Mouse (Mus musculus): Measurements from ENCODE around the gene Knl1.
A peak's percentile ranks its signal among the peaks of the same experiment; 100 is the strongest.

The Knl1 gene

DNA sequence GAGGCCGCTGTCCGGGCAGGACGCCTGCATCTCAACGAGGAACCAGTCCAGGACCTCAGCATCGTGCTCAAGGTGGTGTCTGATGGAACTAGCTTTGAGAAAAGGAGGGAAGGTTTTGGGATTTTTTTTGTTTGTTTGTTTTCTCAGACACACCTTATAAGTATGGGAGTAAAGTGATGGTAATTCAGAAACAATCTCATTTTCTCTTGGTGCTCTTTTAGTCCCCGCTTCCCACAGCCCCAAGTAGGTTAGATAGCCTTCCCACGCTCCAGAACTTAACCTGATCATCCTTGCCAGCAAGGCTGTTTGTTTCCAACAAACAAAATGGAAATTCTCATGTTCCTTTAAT is 11.5 kb upstream of the Knl1 start:
- DNase-seq (ENCODE audit: low read depth, low spot score): no peak

DNA sequence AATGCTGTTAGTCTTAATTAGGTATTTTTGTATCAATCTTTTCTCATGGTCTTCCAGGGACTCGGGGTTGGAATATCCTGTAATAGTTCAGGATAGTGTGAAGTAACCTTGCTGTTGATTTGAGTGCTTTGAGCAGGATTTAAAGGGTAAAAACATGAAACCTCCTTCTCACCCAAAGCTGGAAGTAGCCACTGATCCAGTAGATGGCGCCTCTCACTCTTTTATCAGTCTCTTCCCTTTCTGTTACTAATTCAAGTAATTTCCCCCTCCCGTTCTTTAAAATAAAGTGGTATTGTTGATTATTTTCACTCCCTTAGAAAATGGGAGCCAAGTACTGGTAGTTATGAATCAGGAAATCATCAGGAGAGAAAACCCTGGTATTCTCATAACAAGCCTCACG is 6.0 kb upstream of the Knl1 start:
- no peak for DNase-seq (ENCODE audit: low read depth, low spot score)

DNA sequence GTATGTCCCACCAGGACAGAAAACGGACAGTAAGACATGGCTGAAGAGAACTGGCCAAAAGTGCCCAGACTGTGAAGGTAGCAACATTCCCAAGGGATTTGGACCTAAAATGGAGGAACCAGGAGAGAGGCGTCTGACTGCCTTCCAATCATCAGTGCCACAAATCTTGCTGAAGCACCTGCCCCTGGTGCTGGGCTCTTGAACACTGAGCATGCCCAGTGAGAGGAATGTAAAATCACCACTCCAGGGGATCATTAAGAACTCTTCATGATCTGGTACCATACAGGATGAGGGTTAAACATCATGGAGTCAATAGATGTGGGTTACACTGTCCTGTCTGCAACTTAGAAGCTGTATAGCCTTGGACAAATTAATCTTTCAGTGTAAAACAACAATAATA is 1.8 kb upstream of the Knl1 start:
- DNase-seq (ENCODE audit: low read depth, low spot score): no peak

DNA sequence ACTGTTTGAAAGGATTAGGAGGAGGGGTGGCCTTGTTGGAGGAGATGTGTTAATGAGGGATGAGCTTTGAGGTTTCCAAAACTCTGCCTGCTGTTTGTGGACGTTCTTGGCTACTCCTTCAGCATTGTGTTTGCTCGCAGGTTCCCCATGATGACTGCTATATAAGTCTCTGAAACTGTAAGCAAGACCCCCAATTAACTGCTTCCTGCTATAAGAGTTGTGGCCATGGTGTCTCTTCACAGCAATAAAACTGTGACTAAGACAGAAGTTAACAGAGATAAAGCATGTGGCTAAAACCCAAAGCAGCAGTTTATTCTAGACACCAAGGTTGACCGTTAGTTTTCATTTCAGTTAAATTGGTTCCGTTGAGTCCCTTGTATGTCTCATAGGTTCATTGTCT is 930 bp downstream of the Knl1 start:
- DNase-seq (ENCODE audit: low read depth, low spot score): no peak

DNA sequence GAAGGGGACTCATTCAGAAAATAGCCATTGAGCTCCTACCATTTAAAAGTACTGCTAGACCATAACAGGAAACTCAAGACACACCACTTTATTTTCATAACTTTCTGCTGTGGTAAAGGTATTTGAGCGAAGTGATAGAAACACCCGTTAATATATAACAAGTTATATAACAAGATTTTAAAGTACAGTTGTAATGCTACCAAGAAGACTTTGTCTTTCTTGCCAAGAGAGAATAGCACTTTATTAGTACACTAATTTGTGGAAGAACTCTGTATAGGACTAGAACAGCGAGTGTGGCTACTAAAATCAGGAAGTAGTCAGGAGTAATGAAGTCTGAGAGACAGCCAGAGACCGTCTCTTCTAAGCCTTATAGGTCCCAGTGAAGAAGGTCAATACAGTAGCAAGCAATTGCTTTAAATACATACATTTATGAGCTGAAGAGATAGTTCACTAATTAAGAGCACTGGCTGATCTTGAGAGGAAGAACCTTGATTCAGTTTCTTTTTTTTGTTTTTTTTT is 3.3 kb downstream of the Knl1 start:
- no peak for DNase-seq (ENCODE audit: low read depth, low spot score)

DNA sequence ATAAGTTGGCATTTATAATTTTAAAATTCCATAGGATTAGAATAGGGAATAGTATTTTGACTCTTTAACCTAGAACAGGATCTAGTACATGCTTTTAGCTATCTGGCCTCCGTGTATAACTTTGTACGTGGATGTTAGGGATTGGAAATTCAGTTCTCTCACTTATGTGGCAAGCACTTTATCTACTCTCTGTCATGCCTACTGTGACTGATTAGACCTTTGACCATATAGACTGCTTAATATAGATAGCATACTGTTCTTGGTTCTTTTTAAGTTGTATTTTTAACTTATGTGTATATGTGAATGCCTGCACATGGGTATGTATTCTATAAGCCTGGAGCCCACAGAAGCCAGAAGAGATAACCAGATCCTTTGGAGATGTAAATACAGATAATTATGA is 13.2 kb downstream of the Knl1 start:
- DNase-seq (ENCODE audit: low read depth, low spot score): no peak

DNA sequence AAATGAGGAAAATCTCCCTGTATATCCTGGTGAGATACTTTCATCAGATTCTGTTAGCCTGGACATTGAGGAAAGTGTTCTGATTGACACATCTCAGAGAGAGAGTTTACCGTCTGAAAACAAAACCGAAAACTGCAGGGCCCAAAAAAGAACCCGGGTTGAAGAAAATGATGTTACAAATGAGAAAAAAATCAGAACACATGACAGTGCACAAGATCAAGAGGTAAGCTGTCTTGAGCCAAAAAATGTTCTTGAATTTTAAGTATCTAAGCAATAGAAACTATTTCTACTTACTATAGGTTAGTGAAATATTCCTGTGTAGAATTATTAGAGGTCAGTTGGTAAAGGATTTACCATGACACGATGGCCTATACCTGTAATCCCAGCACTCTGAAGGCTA is 25.5 kb downstream of the Knl1 start:
- no peak for DNase-seq (ENCODE audit: low read depth, low spot score)

DNA sequence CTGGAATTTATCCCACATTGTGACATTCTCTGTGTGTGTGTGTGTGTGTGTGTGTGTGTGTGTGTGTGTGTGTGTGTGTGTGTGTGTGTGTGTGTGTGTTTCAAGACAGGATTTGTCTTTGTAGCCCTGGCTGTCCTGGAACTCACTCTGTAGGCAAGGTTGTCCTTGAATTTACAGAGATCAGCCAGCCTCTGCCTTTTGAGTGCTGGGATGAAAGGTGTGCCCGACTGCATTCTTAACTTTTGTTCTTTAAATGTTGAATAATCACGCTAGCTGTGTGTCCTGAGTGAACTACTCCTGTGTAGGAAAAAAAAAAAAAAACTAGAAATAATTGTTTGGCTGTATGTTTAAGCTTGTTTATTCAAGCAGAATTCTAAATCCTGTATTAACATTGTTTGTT is 39.2 kb downstream of the Knl1 start:
- DNase-seq (ENCODE audit: low read depth, low spot score): no peak

DNA sequence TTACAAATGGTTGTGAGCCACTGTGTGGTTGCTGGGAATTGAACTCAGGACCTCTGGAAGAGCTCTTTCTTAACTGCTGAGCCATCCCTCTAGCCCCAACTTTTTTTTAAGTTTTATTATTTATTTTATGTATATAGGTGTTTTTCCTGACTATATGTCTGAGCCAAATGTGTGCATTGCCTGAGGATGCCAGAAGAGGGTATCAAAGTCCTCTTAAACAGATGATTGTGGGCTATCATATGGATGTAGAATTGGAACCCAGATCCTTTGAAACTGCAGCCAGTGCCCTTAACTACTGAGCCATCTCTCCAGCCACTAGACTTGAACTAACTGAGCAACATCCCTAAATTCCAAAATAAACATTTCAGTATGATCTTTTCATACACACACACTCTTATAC is 54.6 kb downstream of the Knl1 start:
- DNase-seq (ENCODE audit: low read depth, low spot score): no peak

DNA sequence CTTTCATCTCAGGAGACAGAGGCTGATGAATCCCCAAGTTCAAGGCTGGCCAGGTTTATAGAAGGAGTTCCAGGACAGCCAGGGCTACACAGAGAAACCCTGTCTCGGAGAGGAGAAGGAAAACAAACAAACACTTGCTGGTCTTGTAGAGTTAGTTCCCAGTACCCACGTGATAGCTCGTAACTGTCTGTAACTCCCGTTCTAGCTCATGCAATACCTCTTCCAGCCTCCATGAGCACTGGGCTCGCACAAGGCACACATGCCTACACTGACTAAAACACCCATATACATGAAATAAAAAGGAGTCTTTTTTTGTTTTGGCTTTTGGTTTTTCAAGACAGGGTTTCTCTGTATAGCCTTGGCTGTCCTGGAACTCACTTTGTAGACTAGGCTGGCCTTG is 59.7 kb downstream of the Knl1 start:
- no peak for DNase-seq (ENCODE audit: low read depth, low spot score)

DNA sequence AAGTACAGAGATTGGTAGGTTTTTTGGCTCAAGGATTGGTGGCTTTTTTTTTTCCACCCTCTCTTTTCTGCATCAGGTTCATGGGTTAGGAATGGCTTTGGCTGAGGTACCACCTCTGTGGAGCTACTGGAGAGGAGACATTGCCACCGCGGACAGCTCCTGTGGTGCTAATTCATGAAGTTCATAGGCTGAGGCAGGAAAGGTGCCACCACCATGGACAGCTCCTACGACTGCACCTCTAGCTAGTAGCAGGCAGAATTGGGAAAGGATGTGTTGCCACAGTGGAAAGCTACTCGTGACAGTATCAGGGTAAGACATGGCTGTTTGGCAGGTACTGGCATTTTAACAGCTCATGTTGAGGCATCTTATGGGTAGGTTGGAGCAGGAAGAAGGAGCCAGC is 61.6 kb downstream of the Knl1 start:
- peak; percentile 52 for DNase-seq (ENCODE audit: low read depth, low spot score)

DNA sequence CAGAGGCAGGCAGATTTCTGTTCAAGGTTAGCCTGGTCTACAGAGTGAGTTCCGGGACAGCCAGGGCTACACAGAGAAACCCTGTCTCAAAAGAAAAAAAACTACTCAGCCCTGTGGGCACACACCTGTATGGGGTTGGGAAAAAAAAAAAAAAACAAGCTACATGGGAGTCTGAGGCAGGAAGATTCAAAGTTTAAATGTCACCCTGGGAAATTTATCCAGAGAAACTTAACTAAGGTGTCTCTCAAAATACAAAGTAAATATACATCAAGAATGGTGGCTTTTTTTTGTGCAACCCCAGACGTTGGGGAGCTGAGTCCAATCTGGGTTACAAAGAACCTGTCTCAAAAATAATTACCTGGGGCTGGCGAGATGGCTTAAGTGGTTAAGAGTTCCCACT is 64.1 kb downstream of the Knl1 start:
- no peak for DNase-seq (ENCODE audit: low read depth, low spot score)

DNA sequence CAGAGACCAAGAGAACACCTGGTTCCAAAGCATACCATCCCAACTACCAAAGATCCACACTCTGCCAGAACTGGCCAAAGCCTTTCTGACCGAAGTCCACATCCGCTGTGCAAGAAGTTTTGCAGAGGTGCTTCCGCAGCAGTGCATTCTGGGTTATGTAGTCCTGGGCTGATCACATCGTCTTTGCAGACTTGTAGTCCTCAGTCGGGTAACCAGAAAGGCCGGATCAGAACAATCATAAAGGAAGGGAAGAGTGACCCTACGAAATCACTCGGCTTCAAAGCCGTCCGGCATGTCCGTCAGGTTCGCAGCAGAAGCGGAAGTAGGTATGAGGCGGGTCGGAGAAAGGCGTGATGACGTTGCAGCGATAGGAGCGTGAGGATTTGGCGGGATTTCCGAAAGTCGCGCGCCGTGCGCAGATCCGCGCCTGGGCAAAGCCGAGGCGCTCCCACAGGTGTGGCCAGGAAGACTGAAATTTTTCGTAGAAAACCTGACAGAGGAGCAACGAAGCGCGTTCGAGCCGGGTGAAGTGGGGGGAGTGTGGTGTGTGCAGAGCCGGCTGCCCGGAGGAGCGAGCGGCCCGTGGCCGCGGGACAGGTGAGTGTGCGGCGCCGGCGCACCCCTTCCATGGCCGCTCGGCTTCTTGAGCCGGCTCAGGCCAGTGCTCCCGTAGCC is 65.7 kb downstream of the Knl1 start, which contains the start of gene Rad51:
Rad51 (plus strand) TSS at position 356 of the 675 bp plus-strand sequence.
- peak; percentile 80 for DNase-seq (ENCODE audit: low read depth, low spot score)

DNA sequence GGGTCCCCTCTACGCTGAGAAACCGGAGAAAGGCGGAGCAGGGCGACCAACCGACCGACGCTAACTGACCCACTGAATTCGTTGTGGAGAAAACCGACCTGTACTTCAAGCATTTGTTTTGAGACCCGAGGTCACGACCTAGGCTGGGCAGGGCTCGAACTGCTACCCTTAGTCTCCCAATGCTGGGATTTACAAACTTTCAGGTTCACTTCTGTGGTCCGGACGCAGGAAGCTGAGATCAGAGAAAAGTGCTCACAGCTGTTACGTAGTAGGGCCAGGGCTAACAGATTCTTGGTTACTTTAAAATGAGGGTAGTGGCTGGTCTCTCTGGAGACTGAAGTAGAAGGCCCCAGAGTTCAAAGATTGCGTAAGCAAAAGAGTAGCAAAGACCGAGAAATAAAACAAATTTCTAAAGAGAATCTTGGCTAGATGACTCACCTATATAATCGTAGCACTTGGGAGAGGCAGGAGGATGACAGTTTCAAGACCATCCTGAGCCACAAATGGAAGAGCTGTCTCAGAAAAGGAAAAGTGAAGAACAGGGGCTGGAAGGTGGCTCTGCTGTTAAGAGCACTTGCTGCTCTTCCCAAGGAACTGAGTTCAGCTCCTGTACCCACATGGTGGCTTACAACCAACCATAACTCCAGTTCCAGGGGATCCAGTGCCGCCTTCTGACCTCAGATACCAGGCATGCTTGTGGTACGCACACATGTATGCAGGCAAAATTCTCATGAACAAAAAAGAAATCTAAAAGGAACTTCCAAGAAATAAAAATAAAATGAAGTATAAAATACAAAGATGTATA is 66.4 kb downstream of the Knl1 start:
- no peak for DNase-seq (ENCODE audit: low read depth, low spot score)

DNA sequence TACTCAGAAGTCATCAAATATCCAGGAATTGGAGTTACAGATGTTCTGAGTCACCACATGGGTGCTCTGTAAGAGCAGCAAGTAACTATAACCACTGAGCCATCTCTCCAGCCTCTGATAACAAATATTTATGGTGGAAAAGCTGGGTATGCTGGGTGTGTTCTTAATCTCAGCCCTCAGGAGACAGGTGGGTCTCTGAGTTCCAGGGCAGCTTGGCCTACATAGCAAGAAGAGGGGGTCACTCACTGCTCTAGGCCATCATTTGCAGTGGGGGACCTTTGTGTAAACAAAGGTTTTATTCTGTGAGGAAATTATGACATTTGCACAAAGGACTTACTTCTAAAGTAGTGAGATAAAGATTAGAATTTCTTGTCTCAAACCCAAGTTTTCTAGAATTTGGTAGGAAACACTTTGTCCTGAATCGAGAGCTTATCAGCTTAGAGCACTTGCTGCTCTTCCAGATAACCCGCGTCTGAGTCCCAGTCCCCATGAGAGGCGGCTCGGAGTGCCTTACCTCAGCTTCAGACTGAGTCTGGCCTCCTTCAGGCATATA is 89.5 kb downstream of the Knl1 start:
- no peak for DNase-seq (ENCODE audit: low read depth, low spot score)

DNA sequence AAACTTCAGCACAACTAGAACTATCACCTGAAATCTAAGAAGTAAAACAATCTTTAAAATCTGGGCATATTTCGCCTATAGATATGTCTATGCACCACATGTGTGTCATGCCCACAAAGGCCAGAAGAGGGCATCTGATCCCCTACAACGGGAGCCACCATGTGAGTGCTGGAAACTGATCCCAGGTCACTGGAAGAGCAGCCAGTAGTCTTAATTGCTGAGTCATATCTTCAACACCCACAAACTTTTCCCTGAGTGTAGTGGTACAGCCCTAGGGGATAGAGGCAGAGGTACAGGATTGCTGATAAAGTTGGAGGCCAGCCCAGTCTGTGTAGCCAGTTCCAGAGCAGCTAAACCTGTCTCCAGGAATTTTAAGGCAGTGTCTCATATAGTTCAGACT is 98.3 kb downstream of the Knl1 start:
- no peak for DNase-seq (ENCODE audit: low read depth, low spot score)

DNA sequence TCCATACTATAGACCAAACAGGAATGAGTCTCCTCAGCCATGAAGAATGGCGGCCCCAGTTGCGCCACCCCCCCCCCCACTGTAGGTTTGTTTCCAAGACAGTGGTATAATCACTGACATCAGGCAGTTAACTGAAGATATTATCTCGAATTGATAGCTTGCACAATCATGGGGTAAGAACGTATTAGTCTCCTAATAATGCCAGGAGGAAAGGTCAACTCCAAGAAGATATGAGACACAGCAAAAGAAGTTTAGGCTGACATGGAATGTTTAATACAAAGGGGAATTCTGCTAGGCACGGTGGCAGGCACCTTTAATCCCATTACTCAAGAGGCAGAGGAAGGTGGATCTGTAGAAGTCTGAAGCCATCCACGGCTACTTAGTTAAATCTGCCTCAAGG is 99.5 kb downstream of the Knl1 start:
- DNase-seq (ENCODE audit: low read depth, low spot score): no peak

DNA sequence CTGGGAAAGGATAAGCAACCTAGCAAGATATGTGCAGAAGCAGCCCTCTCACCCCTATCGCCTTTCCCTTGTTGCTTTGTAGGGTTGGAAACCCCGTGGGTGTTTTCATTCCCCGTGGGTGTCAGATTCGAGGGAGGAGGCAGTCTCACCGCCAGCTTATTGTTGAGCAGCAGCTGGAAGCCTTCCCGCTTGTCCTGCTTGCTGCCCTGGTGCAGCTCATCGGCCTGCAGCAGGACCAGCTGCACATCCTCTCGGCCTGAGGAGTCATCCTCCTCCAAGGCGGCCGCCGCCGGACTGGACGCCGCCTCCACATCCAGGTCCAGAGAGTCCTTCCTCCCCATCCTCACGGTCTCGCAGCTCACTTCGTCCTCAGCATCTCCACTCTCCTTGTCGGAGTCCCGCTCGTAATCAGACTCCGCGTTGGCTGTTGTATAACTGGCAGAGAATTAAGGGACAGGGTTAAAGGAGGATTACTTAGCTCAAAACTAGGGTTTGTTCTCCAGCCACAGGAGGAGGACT is 100.3 kb downstream of the Knl1 start:
- DNase-seq (ENCODE audit: low read depth, low spot score): no peak

DNA sequence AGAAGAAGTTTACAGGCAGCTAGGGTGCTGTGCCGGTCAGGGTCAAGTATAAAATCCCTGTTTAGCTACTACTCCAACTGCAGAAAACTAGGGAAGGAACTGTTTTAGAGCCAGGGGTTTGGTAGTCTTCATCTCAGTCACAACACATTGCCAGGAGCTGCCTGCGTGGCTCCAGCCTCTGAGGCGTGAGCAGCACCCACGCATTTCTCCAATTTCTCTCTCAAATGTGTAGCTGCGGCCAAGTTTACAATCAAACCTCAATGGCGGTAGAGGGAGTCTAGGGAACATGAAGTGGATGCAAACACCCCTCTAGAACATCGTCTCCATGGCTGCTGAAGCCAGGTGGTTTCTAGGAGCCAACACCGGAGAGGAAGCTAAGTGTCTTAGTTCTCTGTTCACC is 100.9 kb downstream of the Knl1 start:
- no peak for DNase-seq (ENCODE audit: low read depth, low spot score)

DNA sequence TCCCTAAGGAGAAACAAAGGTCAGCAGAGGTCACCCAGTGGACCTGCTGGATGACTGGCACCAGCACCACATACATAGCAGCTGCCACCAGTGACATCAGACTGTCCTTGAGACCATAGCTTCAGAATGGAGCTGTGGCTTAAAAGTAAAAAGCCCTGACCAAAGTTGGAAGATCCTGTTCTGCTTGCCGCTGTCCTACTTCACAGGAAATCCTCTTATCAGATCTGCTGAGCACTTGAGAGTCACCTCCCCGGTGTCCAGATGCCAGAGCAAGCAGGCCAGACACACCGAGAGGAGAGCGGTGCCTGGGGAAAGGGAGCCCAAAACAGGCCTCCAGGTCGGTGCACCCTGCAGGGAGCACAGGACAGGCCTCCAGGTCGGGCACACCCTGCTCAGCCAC is 105.3 kb downstream of the Knl1 start:
- no peak for DNase-seq (ENCODE audit: low read depth, low spot score)

DNA sequence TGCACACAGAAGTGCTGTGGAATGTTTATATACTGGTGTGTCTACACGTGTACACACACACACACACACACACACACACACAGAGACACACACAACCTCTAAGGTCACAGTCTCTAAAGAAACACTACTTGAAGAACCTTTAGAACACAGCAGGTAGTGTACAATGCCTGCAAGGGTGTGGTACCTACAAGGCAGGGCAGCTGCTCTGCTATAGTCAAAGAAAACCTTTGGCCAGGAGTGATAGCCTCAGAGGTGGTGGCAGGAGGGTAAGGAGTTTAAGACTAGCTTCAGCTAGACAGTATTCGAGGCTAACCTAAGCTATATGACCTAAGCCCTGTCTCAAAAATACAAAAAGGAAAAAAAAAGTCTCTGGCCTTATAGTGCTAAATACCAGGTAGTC is 107.8 kb downstream of the Knl1 start:
- no peak for DNase-seq (ENCODE audit: low read depth, low spot score)

All from WW6 (cell line).